Mouse (Mus musculus): Measurements from ENCODE around the gene Eif3l.

DNA sequence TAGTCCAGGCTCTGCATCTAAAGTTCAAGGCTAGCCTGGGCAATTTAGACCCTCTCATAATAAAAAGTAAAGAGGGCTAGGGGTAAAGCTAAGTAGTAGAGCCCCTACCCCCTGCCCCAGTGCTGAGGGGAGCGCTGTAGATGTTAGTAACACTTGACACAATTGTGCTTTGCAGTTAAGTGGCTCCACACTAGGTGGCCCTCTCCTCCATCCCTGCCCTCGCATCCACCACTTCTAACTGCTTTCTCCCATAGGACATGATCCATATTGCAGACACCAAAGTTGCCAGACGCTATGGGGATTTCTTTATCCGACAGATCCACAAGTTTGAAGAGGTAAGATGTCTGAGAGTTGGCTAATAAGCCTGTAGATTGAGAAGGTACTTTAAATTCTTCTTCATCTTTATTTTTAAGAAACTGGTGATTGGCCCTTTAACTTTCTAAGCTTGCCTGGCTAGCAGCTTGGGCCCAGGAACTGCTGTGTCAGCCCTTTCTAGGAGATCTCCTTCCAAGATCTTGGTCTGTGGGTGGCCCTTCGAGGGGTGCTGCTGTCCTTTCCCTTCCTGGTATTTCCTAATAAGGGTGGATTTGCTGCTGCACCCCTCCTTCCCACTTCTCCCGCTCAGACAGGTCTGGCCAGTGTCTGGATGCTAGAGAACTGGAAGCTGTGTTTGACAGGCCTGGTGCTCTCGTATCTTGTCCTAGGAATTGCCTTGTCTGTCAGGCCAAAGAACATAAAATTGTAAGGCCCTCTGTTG is 18.3 kb downstream of the Eif3l start:
- TF ChIP-seq CTCF (IDR thresholded peaks at IDR 0.05; ENCODE audit: insufficient read depth, low read depth, low read length) = no peak
- TF ChIP-seq POLR2A (IDR thresholded peaks at IDR 0.05; ENCODE audit: insufficient read depth, low read depth, low read length) = no peak

All from olfactory bulb, adult 2 months (tissue).